Mouse (Mus musculus) intestine, postnatal 0 days (tissue): ENCODE data around the gene Erg. TPM values are rescaled to one million over a fixed set of nuclear protein-coding genes. Genes with fewer than 3 reads are reported as not detected.

Experiments
- ATAC-seq: fragments of 200-750 bp; cut with Nextera tagmentation; 2 replicates; pipeline ENCODE4 v1.8.0; 2017; ENCODE audit warnings: mild to moderate bottlenecking, moderate TSS enrichment, moderate library complexity
- H3K27ac ChIP-seq: fragments of 300-500 bp; sonication (generic); 2 replicates; pipeline ENCODE4 v1.5.1; 2014; ENCODE audit warnings: mild to moderate bottlenecking, low read depth, low read length, moderate library complexity
- H3K27me3 ChIP-seq: fragments of 300-500 bp; sonication (generic); replicated peaks from 2 replicates; pipeline ENCODE4 v1.6.1; 2014; ENCODE audit warnings: low read length, mixed read lengths; ENCODE audit not compliant: control insufficient read depth, insufficient read depth
- H3K36me3 ChIP-seq: fragments of 300-500 bp; sonication (generic); 2 replicates; pipeline ENCODE4 v1.6.1; 2014; ENCODE audit warnings: mild to moderate bottlenecking, moderate library complexity; ENCODE audit not compliant: control insufficient read depth, insufficient read depth
- H3K4me1 ChIP-seq: fragments of 300-500 bp; sonication (generic); replicated peaks from 2 replicates; pipeline ENCODE4 v1.6.1; 2014; ENCODE audit warnings: antibody characterized with exemption, low read length, mixed read lengths; ENCODE audit not compliant: control insufficient read depth, insufficient read depth
- H3K4me2 ChIP-seq: fragments of 300-500 bp; sonication (generic); replicated peaks from 2 replicates; pipeline ENCODE4 v1.6.1; 2014; ENCODE audit warnings: low read depth, mild to moderate bottlenecking, moderate library complexity
- H3K4me3 ChIP-seq: fragments of 300-500 bp; sonication (generic); 2 replicates; pipeline ENCODE4 v1.5.1; 2014; ENCODE audit warnings: low read depth, low read length
- H3K9ac ChIP-seq: fragments of 300-500 bp; sonication (generic); 2 replicates; pipeline ENCODE4 v1.6.1; 2014; ENCODE audit warnings: mild to moderate bottlenecking, low read depth, low read length
- H3K9me3 ChIP-seq: fragments of 300-500 bp; sonication (generic); 2 replicates; pipeline ENCODE4 v1.6.1; 2016; ENCODE audit warnings: mixed run types; ENCODE audit not compliant: control insufficient read depth
- CTCF ChIP-seq: sonication (generic); IDR thresholded peaks from 2 replicates; pipeline ENCODE4 v1.5.1; 2016; ENCODE audit warnings: low read depth, mild to moderate bottlenecking, control low read depth, antibody characterized with exemption, moderate library complexity
- WGBS: fragments of 180-500 bp; shearing (Covaris S2); extraction: QIAGEN DNeasy Blood & Tissue Kit; methylation state at CpG from one replicate; pipeline ENCODE4 v1.1.7; 2014; 5-methylcytosine and 5-hydroxymethylcytosine counted together
- polyA plus RNA-seq: library from polyadenylated mRNA; unstranded; fragments of >200 nt; fragmentation: Nextera tagmentation; extraction: Ambion mirVana; gene quantifications from 2 replicates; pipeline ENCODE4 v1.2.1, GENCODE M21; 2015

The Erg gene
- polyA plus RNA-seq, 1 experiment from 2014 or later: 2.0 TPM

- Histone ChIP-seq H3K4me3 (no peak overlapping the region), H3K9ac (no peak overlapping the region), H3K36me3 (no peaks in the 10 kb centered on the region), H3K27me3 (no peaks in the 10 kb centered on the region), H3K4me2 (no peak overlapping the region), H3K27ac (no peak overlapping the region), H3K9me3 (no peaks in the 10 kb centered on the region), H3K4me1 (no peaks in the 10 kb centered on the region)
- TF ChIP-seq CTCF: no peak
- no peak for ATAC-seq
- 42% methylated on average over 5 of the region's 5 CpGs for WGBS
These were observed 16.1 kb upstream of the Erg start for GRCm38 (mm10) chr16:95602504-95602903.

GRCm38 (mm10) chr16:95601807-95602206 is 15.4 kb upstream of the Erg start:
- Histone ChIP-seq H3K9me3 (no peaks in the 10 kb centered on the region), H3K36me3 (no peaks in the 10 kb centered on the region), H3K9ac (no peak overlapping the region), H3K4me2 (no peak overlapping the region), H3K4me3 (no peak overlapping the region), H3K4me1 (no peaks in the 10 kb centered on the region), H3K27me3 (no peaks in the 10 kb centered on the region), H3K27ac (no peak overlapping the region)
- WGBS: 43% methylated on average over 4 of the region's 4 CpGs
- TF ChIP-seq CTCF: no peak
- ATAC-seq: no peak

GRCm38 (mm10) chr16:95601219-95601580 is 14.8 kb upstream of the Erg start:
- TF ChIP-seq CTCF: no peak
- H3K4me1 ChIP-seq: no peaks in the 10 kb centered on the region
- no peak overlapping the region for H3K9ac ChIP-seq
- 82% methylated on average over 4 of the region's 4 CpGs for WGBS
- H3K4me2 ChIP-seq: no peak overlapping the region
- no peaks in the 10 kb centered on the region for H3K27me3 ChIP-seq
- no peaks in the 10 kb centered on the region for H3K36me3 ChIP-seq
- ATAC-seq: no peak
- H3K9me3 ChIP-seq: no peaks in the 10 kb centered on the region
- H3K4me3 ChIP-seq: no peak overlapping the region
- no peak overlapping the region for H3K27ac ChIP-seq

- H3K9ac ChIP-seq: no peak overlapping the region
- 83% methylated on average over 19 of the region's 19 CpGs for WGBS
These were observed 14.3 kb upstream of the Erg start for GRCm38 (mm10) chr16:95600572-95601218.

GRCm38 (mm10) chr16:95598930-95599329 is 12.5 kb upstream of the Erg start:
- WGBS: 87% methylated on average over 4 of the region's 4 CpGs
- H3K9me3 ChIP-seq: no peaks in the 10 kb centered on the region
- no peaks in the 10 kb centered on the region for H3K27me3 ChIP-seq
- no peak for TF ChIP-seq CTCF
- no peak overlapping the region for H3K4me3 ChIP-seq
- no peak overlapping the region for H3K4me2 ChIP-seq
- no peak overlapping the region for H3K27ac ChIP-seq
- no peak for ATAC-seq
- no peaks in the 10 kb centered on the region for H3K4me1 ChIP-seq
- H3K36me3 ChIP-seq: no peaks in the 10 kb centered on the region
- H3K9ac ChIP-seq: no peak overlapping the region

More at GRCm38 (mm10) chr16:95600572-95601218, 14.3 kb upstream of the Erg start:
- no peaks in the 10 kb centered on the region for H3K36me3 ChIP-seq
- no peak overlapping the region for H3K4me3 ChIP-seq
- H3K4me2 ChIP-seq: no peak overlapping the region
- no peak overlapping the region for H3K27ac ChIP-seq
- no peak for ATAC-seq
- no peak for TF ChIP-seq CTCF
- no peaks in the 10 kb centered on the region for H3K27me3 ChIP-seq
- H3K4me1 ChIP-seq: no peaks in the 10 kb centered on the region
- H3K9me3 ChIP-seq: no peaks in the 10 kb centered on the region

DNA sequence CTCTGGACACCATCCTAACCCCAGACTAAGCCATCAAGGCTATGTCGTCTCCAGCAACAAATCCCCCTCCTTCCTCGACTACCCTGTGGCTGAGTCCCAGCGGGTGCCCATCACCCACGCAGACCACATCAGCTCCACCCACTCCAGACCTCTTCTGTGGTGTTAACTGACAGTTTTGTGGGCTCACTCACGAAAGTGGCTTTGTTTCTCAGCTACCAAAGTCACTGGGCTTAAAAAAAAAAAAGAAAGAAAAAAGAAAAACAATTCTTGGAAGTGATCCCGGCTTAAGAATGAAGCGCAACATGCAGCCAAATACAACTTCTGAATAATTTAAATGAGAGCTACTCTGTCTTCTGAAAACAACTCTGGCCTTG is 11.2 kb upstream of the Erg start:
- Histone ChIP-seq H3K4me1 (no peaks in the 10 kb centered on the region), H3K4me2 (no peak overlapping the region), H3K27me3 (no peaks in the 10 kb centered on the region), H3K36me3 (no peaks in the 10 kb centered on the region), H3K9me3 (no peaks in the 10 kb centered on the region), H3K9ac (no peak overlapping the region), H3K4me3 (no peak overlapping the region), H3K27ac (no peak overlapping the region)
- TF ChIP-seq CTCF: no peak
- WGBS: 62% methylated on average over 7 of the region's 7 CpGs
- ATAC-seq: no peak
